Mouse (Mus musculus) brain, embryonic 14.5 days (tissue): Measurements from ENCODE around the gene Tmem256. TPM values are rescaled to one million over a fixed set of nuclear protein-coding genes. Genes with fewer than 3 reads are reported as not detected.
"Not testable (repeated sequence)": the region's sequence is repeated elsewhere in the genome, so short reads cannot be mapped to it uniquely, and the experiment has no call there.

Experiments used
- DNase-seq: peaks from one replicate; pipeline ENCODE4 v3.0.0-alpha.2; 2011; ENCODE audit warnings: low read depth
- CTCF ChIP-seq: fragments of 200-500 bp; IDR thresholded peaks from 2 replicates; pipeline ENCODE4 v1.5.1; 2012; ENCODE audit warnings: inconsistent platforms, mild to moderate bottlenecking, moderate library complexity, borderline replicate concordance; ENCODE audit not compliant: insufficient read depth, insufficient read length; ENCODE audit errors: extremely low read depth
- POLR2A ChIP-seq: fragments of 200-500 bp; IDR thresholded peaks from 2 replicates; pipeline ENCODE4 v1.6.1; 2012; ENCODE audit warnings: mild to moderate bottlenecking, inconsistent platforms, borderline replicate concordance; ENCODE audit not compliant: poor library complexity, insufficient read depth, insufficient read length, severe bottlenecking; ENCODE audit errors: extremely low read depth
- polyA plus RNA-seq: library from polyadenylated mRNA; depleted of rRNA; stranded (reverse); fragments of >200 nt; gene quantifications from 2 replicates; pipeline ENCODE4 v1.2.3, GENCODE M21; 2012

Tmem256 gene
- polyA plus RNA-seq, 1 experiment = 167 TPM

DNA sequence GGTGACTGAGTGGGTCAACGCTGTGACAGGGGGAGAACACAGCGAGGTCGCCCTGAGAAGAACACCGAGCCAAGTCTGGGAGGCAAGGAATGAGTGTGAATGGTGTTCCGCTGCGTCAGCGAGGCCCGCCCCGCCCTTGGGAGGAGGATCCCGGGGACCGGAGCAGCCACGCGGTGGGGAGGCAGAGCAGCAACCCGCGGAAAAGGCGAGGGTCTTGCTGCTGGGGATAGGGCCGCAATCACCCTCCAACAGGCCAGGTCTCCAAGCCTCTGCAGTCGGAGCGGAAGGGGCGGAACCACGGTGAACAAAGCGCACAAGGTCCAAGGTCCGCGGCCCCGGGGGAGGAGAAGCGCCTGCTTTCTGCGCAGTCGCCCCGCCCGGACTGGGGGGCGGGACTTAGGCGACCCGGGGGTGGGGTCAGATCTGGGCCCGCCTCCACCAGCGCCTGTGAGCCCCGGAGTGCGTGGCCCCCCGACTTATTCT is 7.9 kb downstream of the Tmem256 start, which contains the start of gene Plscr3:
Gene Plscr3, plus strand, starts transcription at position 179 of the 483 bp plus-strand sequence.
- TF ChIP-seq CTCF (no peak), POLR2A (peak; percentile 59; the same call in 1 of the 2 replicates)
- peak; percentile 97 for DNase-seq

DNA sequence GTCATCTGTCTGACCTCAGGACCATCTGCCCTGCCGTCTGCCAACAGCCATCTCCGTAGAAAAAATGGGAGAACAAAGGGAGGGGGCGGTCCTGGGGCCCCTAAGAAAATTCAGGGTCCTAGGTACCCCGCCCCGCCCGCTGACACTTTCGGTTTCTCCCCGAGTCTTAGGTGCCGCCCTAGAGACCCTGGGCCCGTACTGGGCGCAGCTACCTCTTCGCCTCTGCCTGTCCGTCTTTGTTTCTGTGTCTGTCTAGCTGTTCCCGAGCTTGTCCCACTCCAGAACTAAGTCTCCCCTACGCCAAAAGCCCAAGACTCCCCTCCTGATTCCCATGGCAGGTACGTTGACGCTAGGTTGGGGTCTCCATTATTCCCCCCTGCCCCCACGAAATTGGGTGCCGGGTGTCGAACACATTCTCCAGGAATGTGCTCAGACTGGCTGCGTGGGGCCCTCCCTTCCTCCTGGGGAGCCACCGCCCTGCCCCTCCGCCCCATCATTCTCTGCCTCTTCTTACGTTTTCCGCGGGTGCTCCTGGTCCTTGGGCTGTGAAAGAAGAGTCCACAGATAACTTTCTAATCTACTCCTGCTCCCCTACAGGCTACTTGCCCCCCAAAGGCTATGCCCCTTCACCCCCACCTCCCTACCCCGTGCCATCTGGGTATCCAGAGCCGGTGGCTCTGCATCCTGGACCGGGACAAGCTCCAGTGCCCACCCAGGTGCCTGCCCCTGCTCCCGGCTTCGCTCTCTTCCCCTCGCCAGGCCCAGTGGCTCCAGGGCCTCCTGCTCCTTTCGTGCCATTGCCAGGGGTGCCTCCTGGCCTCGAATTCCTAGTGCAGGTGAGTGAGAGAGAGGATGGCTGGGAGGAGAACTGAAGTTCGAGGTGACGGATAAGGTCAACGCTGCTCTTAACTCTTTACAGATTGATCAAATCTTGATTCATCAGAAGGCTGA is 8.7 kb downstream of the Tmem256 start:
- no peak for DNase-seq
- TF ChIP-seq POLR2A (no peak), CTCF (no peak)

DNA sequence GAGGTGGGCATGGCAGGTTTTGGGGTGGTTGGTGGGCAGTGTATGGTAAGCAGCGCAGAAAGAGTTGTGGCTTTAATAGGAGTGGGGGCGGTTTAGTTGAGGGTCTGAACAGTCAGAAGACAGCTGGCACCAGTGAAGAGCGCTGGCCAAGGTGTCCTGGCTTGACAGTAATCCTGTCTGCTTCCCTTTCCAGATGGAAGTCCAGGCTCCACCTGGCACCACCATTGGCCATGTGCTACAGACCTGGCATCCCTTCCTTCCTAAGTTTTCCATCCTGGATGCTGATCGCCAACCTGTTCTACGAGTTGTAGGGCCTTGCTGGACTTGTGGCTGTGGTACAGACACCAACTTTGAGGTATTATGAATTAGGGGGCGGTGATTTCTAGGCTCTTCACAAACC is 9.7 kb downstream of the Tmem256 start:
- TF ChIP-seq POLR2A = no peak
- TF ChIP-seq CTCF = no peak

DNA sequence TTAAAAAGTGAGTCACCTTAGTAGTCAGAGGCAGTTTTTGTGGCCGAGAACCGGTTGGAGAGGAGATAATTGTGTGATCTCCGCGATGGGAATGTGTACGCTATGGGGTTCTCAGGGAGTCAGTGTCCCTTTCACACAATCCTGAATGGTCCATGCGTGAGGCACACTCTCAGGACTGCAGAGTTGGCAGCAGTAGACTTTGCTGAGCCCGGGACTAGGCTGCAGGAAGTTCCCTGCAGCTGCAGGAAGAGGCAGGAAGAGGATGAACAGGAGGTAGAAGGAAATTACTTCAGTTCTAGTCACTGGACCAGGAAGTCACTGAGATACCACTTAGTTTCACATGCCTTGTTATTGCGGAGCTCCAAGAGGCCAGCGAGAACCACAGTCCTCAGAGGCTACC is 10.8 kb downstream of the Tmem256 start:
- TF ChIP-seq CTCF (no peak), POLR2A (no peak)
- no peak for DNase-seq

More for the DNA sequence above, 9.7 kb downstream of the Tmem256 start:
- no peak for DNase-seq

DNA sequence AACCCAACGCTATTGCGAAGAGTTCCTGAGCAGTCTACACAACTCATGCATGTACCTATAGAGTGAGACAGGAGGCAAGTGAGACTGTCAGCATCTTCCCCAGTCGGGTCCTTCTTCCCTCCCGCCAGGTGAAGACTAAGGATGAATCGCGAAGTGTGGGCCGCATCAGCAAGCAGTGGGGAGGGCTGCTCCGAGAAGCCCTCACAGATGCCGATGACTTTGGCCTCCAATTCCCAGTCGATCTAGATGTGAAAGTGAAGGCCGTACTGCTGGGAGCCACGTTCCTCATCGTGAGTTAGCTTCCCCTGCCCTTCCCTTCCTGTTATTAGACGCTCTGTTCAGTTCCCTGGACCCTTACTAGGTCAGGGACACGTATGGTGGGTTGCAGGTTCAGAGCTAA is 11.6 kb downstream of the Tmem256 start:
- TF ChIP-seq POLR2A = no peak
- DNase-seq = no peak

DNA sequence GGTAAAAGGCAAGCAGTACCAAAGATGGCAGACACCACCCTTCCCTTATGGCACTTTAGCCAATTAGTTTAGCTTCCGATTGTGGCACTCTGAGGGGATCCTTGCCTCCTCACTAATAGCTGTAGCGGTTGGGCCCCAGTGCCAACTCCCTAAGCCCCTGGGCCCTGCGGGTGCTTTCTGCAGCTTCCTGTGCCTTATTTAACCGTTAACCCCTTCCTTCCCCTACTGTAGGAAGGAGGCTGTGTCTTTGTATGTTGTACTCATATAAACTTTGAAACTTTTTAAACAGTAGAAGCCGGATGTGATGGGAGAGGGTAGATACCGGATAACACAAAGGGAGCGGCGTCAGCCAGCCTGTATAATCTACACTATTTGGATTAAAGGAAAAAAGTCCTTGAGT is 12.4 kb downstream of the Tmem256 start:
- DNase-seq = no peak
- TF ChIP-seq CTCF (no peak), POLR2A (no peak)

DNA sequence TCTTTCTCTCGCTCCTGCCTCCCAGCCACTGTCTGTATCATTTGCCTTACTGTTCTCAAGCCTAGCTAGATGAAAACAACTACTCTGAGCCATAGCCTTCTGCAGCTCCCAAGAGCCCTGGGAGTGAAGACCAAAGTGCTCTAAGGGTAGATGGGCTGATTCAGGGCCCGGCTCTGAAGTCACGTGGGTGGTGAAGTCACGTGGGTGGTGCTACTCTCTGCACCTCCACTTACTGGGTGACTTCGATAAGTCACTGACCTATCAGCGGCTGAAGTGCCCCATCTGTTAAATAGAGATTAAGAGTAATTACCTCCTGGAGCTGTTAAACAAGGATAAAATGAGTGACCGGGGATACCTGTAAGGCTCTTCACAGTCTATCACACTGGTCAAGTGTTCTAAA is 15.7 kb downstream of the Tmem256 start:
- no peak for DNase-seq

DNA sequence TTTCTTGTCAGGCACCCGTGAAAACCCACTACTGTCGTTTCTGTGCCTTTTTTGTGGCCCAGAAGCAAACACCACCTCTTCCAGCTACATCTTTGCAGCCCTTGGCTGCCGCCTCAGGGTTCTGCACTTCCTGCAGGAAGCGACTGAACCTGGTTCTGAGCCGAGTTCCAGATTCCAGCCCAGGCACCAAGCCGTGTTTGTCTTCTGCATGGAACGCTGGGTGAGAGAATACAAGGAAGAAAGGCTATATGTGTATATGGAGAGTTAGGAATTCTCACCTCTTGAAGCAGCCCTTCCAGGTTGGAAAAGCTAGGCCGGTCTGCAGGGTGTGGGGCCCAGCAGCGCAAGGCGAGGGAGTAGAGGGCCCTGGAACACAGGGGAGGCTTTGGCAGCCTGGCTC is 16.4 kb downstream of the Tmem256 start:
- TF ChIP-seq POLR2A (no peak), CTCF (no peak)
- no peak for DNase-seq

More for the DNA sequence above, 15.7 kb downstream of the Tmem256 start:
- TF ChIP-seq POLR2A (no peak), CTCF (no peak)

DNA sequence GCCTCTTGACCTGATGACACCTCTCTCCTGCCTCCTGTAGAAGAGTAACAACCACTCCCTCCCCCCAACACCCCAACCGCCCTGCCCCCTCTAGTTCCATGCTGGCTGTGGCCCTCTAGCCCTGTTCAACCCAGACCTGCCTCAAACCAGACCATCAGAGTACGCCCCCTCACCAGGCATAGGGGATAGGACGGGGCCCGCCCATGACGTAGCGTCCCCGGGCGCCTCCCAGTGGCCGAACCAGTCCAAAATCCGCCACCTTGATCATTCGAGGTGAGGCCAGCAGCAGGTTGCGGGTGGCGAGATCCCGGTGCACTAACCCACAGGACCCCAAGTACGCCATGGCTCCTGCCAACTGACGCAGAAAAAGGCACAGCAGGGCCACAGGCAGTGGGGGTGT is 17.0 kb downstream of the Tmem256 start:
- TF ChIP-seq POLR2A (no peak), CTCF (peak; percentile 52; the same call in 1 of the 2 replicates)
- DNase-seq = peak; percentile 47

DNA sequence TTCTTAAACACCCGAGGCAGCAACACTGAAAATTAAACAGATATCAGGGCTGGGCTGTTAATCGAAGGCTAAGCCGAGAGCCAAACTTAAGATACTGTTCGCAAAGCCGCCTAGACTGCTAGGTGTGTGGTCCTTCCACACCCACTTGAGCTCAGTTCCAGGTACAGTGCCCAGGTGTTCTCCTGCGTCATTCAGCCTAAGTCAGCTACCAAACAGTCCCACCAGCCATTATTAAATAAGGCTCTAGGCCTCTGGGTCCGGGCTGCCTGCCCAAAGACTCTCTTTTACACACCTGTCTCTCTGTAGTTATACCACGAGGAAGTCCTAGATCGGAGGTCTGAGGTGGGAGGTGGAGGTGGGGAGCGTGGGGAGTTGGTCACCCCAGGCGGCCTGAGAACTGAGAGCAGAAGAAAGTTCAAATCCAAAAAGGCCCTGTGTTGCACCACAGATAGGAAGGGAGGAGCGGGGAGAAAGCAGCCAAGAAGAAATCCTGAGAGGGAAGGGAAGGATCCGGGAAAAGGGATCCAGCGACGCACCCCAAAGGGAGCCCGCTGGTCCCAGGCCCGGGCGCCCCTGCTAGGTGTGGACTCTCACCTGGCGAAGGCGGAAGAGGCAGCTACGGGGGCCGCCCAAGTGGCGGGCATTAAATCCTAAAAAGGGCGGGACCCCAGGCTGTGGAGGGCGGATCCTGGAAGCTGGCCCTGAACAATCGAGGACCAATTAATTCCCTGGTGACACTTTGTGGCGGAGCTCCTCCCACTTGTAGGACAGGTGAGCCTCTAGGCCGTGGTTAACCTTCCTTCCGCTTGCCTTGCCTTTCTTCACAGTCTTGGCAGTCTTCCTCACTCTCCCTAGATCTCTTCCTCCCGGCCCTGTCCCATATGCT is 20.0 kb downstream of the Tmem256 start, which contains the start of gene Tnk1:
Gene Tnk1, minus strand, starts transcription at position 618 of the 886 bp plus-strand sequence.
- no peak for DNase-seq
- TF ChIP-seq POLR2A (no peak), CTCF (no peak)

DNA sequence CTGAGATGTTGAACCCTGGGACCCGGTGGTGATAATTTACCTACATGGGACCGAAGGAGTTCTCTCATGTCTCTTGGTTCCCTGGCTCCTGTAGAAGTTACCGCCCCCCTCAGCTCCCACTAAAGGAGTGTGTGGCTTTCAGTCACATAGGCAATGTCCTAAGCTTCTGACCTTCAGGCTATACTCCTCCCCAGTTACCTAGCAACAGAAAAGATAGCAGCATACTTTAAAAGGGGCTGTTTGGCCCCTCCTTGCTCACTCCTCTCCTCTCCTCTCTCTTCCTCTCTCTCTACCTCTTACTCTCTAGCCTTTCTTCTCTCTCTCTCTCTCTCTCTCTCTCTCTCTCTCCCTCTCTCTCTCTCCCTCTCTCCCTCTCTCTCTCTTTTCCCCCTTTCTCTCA is 25.4 kb downstream of the Tmem256 start:
- not testable (repeated sequence) for DNase-seq
